Mouse (Mus musculus): ENCODE results near the gene Fbxw4.

The Fbxw4 gene

DNA sequence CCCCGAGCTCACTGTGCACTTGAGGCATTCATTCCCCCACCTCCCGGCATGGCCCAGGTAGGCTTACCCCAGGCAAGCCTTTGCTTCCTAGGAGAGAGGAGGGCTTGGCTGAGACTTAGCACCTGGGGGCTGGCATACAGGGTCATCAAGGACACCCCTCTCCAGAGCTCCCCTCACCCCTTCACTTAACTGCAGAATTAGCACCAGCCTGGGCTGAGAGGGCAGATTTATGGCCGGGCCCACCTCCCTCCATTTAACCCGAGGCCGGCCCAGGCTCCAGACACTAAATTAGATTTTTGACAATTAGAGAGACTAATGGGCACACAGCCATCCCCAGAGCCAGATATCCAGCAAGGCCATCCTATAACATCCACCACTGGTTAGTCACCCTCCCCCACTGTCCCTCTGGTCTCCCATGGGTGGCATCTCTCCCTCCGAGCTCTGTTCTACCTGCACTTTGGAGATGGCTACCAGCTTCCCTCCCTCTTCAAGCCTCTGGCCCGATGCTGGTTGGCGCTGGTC, 124.8 kb downstream of the Fbxw4 start:
- DNase-seq, result no peak

DNA sequence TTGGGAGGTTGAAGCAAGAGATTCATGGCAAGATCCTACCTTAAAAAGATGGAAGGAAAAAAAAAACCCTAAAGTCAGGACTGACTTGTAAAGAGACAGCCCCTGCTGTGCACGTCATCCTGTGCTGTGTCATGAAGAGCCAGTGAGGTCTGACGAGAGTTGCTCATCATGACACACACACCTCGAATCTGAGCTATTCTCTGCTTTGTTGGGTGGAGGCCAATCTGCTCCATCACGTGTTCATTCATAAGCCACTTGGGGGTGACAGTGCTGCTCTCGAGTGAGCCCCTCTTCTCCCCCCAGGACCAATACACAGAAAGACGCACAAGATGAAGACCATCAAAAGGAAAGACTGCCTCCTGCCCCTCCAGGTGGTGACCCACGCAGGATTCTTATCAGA, 126.5 kb downstream of the Fbxw4 start:
- DNase-seq, result no peak

DNA sequence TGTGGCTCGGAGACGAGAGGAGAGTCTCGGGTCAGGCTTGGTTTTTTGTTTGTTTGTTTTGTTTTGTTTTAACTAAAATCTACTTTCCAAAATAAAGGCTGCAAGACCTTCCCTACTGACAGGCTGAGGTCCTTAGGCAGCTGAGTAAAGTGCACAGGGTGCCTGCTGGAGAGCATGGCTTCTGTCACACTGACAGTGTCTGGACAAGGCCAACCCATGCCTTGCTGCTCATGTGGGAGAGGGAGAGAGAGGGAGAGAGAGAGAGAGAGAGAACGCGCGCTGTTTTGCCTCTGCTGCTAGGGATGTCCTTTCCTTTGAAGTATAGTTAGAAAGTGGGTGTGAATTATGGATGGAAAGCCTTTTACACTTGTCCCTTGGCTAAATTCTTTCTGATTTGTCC, 128.6 kb downstream of the Fbxw4 start:
- no peak for DNase-seq

DNA sequence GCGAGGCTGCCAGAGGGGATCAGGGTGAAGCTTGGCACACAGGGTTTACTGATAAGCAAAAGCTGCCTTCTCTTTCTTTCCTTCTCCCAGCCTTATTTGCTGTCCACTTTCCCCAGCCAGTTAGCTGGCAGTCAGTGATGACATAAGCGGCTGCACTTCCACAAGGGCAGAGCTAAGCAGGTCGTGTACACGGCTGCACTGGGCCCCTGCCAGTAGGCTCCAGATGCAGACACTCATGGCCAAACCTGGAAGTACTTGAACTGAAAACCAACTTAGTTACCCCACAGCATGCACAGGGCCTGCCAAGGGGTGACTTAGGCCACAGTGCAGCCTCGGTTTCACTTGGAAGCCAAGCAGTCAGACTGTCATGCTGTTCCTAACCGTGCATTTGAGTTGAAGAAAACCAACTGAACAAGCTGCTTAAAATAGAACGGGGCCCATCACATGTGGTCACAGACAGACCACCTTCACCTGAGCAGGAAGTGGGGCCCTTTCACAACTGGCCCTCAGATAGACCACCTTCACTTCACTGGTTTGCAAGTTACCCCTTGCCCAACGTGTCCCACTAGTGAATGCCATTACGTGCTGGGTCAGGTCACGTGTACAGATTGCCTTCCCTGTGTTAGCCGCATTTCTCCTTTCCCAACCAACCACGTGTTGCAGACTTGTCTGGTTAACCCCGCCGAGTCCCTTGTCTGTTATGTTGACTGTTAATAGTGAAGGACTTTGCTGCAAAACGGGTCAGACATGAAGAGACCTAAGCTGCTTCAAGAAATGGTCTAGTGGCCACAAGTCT, 129.7 kb downstream of the Fbxw4 start:
- no peak for DNase-seq

DNA sequence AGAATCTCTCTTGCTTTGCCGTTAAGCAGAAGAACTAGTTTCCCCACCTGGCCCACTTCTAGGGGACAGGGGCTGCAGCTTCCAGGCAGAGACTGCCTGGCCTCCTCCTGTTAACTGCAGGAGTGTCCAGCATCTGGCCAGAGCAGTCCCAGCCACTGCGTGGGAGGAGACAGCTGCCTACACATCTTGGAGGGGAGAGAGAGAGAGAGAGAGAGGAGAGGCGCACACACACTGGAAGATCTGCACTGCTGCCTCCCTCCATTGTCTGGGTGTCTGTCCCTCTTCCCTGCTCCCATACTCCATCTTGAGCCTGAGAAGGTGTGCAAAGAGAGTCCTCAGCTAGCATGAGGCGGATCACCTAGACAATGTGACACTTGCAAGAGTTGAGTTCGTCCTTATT, 130.8 kb downstream of the Fbxw4 start:
- DNase-seq, result no peak
